Mouse (Mus musculus) mammary gland, adult 2 months (tissue): ENCODE results near the gene Lipt2. TPM values are rescaled to one million over a fixed set of nuclear protein-coding genes. Genes with fewer than 3 reads are reported as not detected.

ENCODE experiments used
- polyA plus RNA-seq: library from polyadenylated mRNA; depleted of rRNA; stranded (reverse); fragments of >200 nt; gene quantifications from 2 replicates; pipeline ENCODE4 v1.2.3, GENCODE M21; 2012; ENCODE audit warnings: low replicate concordance; rRNA removed

Lipt2 gene
- 10.6 and 11.8 TPM in 2 replicates for polyA plus RNA-seq

GRCm38 (mm10) chr7:100159105-100159841 lies at the start of gene Lipt2:
Gene Lipt2, plus strand, starts transcription at chr7:100159277.

GRCm38 (mm10) chr7:100121376-100121789 lies 37.7 kb upstream of the Lipt2 start, which contains the start of gene Pold3:
Gene Pold3, minus strand, starts transcription at chr7:100121565.

DNA sequence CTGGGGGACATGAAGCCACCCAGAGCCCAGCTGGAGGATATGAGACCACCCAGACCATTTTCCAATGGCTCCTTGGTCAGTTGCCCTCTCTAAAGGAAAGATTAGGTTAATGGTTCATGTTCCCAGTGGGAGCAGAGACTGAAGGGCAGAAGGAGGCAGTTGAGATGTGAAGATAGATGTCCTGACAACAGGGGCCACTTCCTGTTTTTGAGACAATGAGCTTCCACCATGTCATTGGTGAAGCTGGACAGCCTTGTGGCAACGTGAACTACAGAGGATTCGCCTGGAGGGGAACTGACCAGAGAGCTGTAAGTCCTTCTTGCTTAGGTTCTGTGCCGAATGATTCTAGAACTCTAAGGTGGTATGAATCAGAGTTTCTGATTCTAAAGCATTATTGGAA lies 17.2 kb downstream of the Lipt2 start, which contains the start of gene Kcne3:
Gene Kcne3, plus strand, starts transcription at position 234 of the 400 bp plus-strand sequence.

Other genes starting within 250 kb of the Lipt2 start
- 4.8 and 4.9 TPM in 2 replicates for gene Rnf169, start 178.8 kb upstream of the Lipt2 start, polyA plus RNA-seq
- 1.1 TPM in 1 of 2 replicates, not detected in the other for gene Chrdl2, start 153.1 kb upstream of the Lipt2 start, polyA plus RNA-seq
- 5.4 and 10.9 TPM in 2 replicates for gene Pold3, start 37.7 kb upstream of the Lipt2 start, polyA plus RNA-seq
- 5.1 and 9.7 TPM in 2 replicates for gene Kcne3, start 17.2 kb downstream of the Lipt2 start, polyA plus RNA-seq
- 2.1 and 4.3 TPM in 2 replicates for gene Pgm2l1, start 68.1 kb downstream of the Lipt2 start, polyA plus RNA-seq
- gene P4ha3, start 126.2 kb downstream of the Lipt2 start, polyA plus RNA-seq, result 1.6 and 2.2 TPM in 2 replicates
- gene C2cd3, start 213.0 kb downstream of the Lipt2 start, polyA plus RNA-seq, result 21.6 and 24.5 TPM in 2 replicates
- gene Ppme1, start 213.0 kb downstream of the Lipt2 start, polyA plus RNA-seq, result 80.4 and 102 TPM in 2 replicates